Mouse (Mus musculus) colon, adult 2 months (tissue): ENCODE measurements around the gene Mfsd10. TPM values are rescaled to one million over a fixed set of nuclear protein-coding genes. Genes with fewer than 3 reads are reported as not detected.

Experiments
- polyA plus RNA-seq: library from polyadenylated mRNA; depleted of rRNA; stranded (reverse); fragments of >200 nt; gene quantifications from 2 replicates; pipeline ENCODE4 v1.2.3, GENCODE M21; 2012; rRNA removed

Gene Mfsd10
- 130 and 143 TPM in 2 replicates for polyA plus RNA-seq

GRCm38 (mm10) chr5:34636481-34637287, at the start of gene Mfsd10:
TSS of gene Mfsd10 (minus strand) at chr5:34637212.

GRCm38 (mm10) chr5:34659686-34660590, 22.9 kb upstream of the Mfsd10 start, which contains the start of the genes Nop14 and Grk4:
TSS of gene Nop14 (minus strand) at chr5:34660148.
TSS of gene Grk4 (plus strand) at chr5:34660379.

Other genes with a start within 250 kb of the Mfsd10 start
- 25.2 and 29.5 TPM in 2 replicates for gene Tnip2, start 123.2 kb downstream of the Mfsd10 start, polyA plus RNA-seq
- gene Sh3bp2, start 111.4 kb downstream of the Mfsd10 start, polyA plus RNA-seq = 9.6 and 10.1 TPM in 2 replicates
- gene Add1, start 63.5 kb downstream of the Mfsd10 start, polyA plus RNA-seq = 211 and 227 TPM in 2 replicates
- gene Nop14, start 22.9 kb upstream of the Mfsd10 start, polyA plus RNA-seq = 6.6 and 8.7 TPM in 2 replicates
- gene Grk4, start 23.2 kb upstream of the Mfsd10 start, polyA plus RNA-seq = 1.6 and 1.7 TPM in 2 replicates
- 9.9 and 10.7 TPM in 2 replicates for gene Htt, start 124.5 kb upstream of the Mfsd10 start, polyA plus RNA-seq